Mouse (Mus musculus) CH12.LX (cell line): ENCODE results near the gene Lrtm2. TPM values are rescaled to one million over a fixed set of nuclear protein-coding genes. Genes with fewer than 3 reads are reported as not detected.
A peak's percentile ranks its signal among the peaks of the same experiment; 100 is the strongest.

Experiments
- DNase-seq: peaks from one replicate; pipeline ENCODE4 v3.0.0-alpha.2; 2013; ENCODE audit errors: extremely low read depth
- H3K27ac ChIP-seq: 2 replicates; pipeline ENCODE4 v1.5.1; 2012; ENCODE audit warnings: low read depth, mild to moderate bottlenecking, control low read depth, moderate library complexity; ENCODE audit not compliant: insufficient read depth
- H3K27me3 ChIP-seq: replicated peaks from 2 replicates; pipeline ENCODE3; 2012; ENCODE audit warnings: inconsistent platforms
- H3K36me3 ChIP-seq, 2 experiments: replicated peaks in 1 of 2; 2 replicates each; pipeline versions ENCODE3 to v1.6.1; 2012; ENCODE audit warnings: inconsistent platforms in 1 of 2, low read length in 1 of 2, mild to moderate bottlenecking in 1 of 2, mixed read lengths in 1 of 2, moderate library complexity in 1 of 2; ENCODE audit not compliant: control insufficient read depth in 1 of 2, insufficient read depth in 1 of 2
- H3K4me1 ChIP-seq, 2 experiments: 2 replicates each; pipeline ENCODE4 v1.6.1; 2012; ENCODE audit warnings: inconsistent platforms in 1 of 2, moderate library complexity in 1 of 2; ENCODE audit not compliant: insufficient read depth in 2 of 2, control insufficient read depth in 1 of 2
- H3K4me2 ChIP-seq: 2 replicates; pipeline ENCODE4 v1.6.1; 2012; ENCODE audit warnings: low read depth, mild to moderate bottlenecking, control low read depth; ENCODE audit not compliant: poor library complexity, insufficient read depth, severe bottlenecking
- H3K4me3 ChIP-seq, 3 experiments: fragments of 150-350 bp in 1 of 3; sonication (generic) in 1 of 3; replicated peaks in 1 of 3; 2 replicates each; pipeline versions ENCODE3 to v1.5.1; 2011 to 2012; ENCODE audit warnings: low read depth in 2 of 3, low read length in 2 of 3, mild to moderate bottlenecking in 2 of 3, moderate library complexity in 2 of 3, control low read depth in 1 of 3, improper control_type of control experiment in 1 of 3, inconsistent platforms in 1 of 3, mixed read lengths in 1 of 3; ENCODE audit not compliant: poor library complexity in 1 of 3
- H3K79me2 ChIP-seq: replicated peaks from 2 replicates; pipeline ENCODE4 v1.6.1; 2012; ENCODE audit warnings: mild to moderate bottlenecking, moderate library complexity; ENCODE audit not compliant: control insufficient read depth, poor library complexity, insufficient read depth, severe bottlenecking; ENCODE audit errors: extremely low read depth
- H3K9ac ChIP-seq: 2 replicates; pipeline ENCODE4 v1.6.1; 2012; ENCODE audit warnings: low read depth, mild to moderate bottlenecking, control low read depth, moderate library complexity; ENCODE audit not compliant: insufficient read depth
- H3K9me3 ChIP-seq: replicated peaks from 2 replicates; pipeline ENCODE3; 2012; ENCODE audit warnings: low read length, inconsistent platforms, mixed read lengths
- BHLHE40 ChIP-seq: IDR thresholded peaks from 2 replicates; pipeline ENCODE4 v1.6.1; 2011; ENCODE audit warnings: mild to moderate bottlenecking, low read depth, low read length, improper control_type of control experiment
- CHD1 ChIP-seq: IDR thresholded peaks from 2 replicates; pipeline ENCODE4 v1.6.1; 2012; ENCODE audit warnings: low read depth, low read length, improper control_type of control experiment, inconsistent platforms
- CTCF ChIP-seq, 2 experiments: IDR thresholded peaks in 1 of 2; conservative IDR thresholded peaks in 1 of 2; 2 replicates each; pipeline ENCODE4 v1.5.1; 2011 to 2012; ENCODE audit warnings: low read depth in 2 of 2, low read length in 2 of 2, improper control_type of control experiment in 1 of 2, inconsistent platforms in 1 of 2, mild to moderate bottlenecking in 1 of 2, moderate library complexity in 1 of 2
- E2F4 ChIP-seq: IDR thresholded peaks from 2 replicates; pipeline ENCODE4 v1.6.1; 2011; ENCODE audit warnings: low read depth, low read length, improper control_type of control experiment; ENCODE audit not compliant: insufficient replicate concordance
- ETS1 ChIP-seq: conservative IDR thresholded peaks from 2 replicates; pipeline ENCODE4 v1.6.1; 2012; ENCODE audit warnings: low read depth, mild to moderate bottlenecking, inconsistent platforms, low read length, improper control_type of control experiment, moderate library complexity
- GABPA ChIP-seq: IDR thresholded peaks from 2 replicates; pipeline ENCODE4 v1.6.1; 2012; ENCODE audit warnings: low read depth, low read length, improper control_type of control experiment, inconsistent platforms; ENCODE audit not compliant: insufficient replicate concordance
- IRF4 ChIP-seq: IDR thresholded peaks from 2 replicates; pipeline ENCODE4 v1.6.1; 2014; ENCODE audit warnings: low read depth, mild to moderate bottlenecking, inconsistent platforms, low read length, improper control_type of control experiment
- JUN ChIP-seq: IDR thresholded peaks from 2 replicates; pipeline ENCODE4 v1.6.1; 2011; ENCODE audit warnings: low read depth, mild to moderate bottlenecking, low read length, improper control_type of control experiment, moderate library complexity; ENCODE audit not compliant: insufficient read depth
- JUND ChIP-seq: conservative IDR thresholded peaks from 2 replicates; pipeline ENCODE4 v1.6.1; 2011; ENCODE audit warnings: low read depth, low read length, improper control_type of control experiment
- MAX ChIP-seq: IDR thresholded peaks from 2 replicates; pipeline ENCODE4 v1.6.1; 2011; ENCODE audit warnings: low read length, improper control_type of control experiment
- MAZ ChIP-seq: IDR thresholded peaks from 2 replicates; pipeline ENCODE4 v1.6.1; 2012; ENCODE audit warnings: low read depth, mild to moderate bottlenecking, inconsistent platforms, low read length, improper control_type of control experiment, moderate library complexity
- MEF2A ChIP-seq: IDR thresholded peaks from 2 replicates; pipeline ENCODE4 v1.6.1; 2014; ENCODE audit warnings: low read depth, mild to moderate bottlenecking, inconsistent platforms, low read length, improper control_type of control experiment, borderline replicate concordance
- NELFE ChIP-seq: IDR thresholded peaks from 2 replicates; pipeline ENCODE4 v1.6.1; 2011; ENCODE audit warnings: low read depth, low read length, improper control_type of control experiment
- NRF1 ChIP-seq: IDR thresholded peaks from 2 replicates; pipeline ENCODE4 v1.6.1; 2014; ENCODE audit warnings: low read depth, mild to moderate bottlenecking, inconsistent platforms, low read length, improper control_type of control experiment, moderate library complexity
- PAX5 ChIP-seq: IDR thresholded peaks from 2 replicates; pipeline ENCODE4 v1.6.1; 2012; ENCODE audit warnings: low read length, inconsistent platforms, mixed read lengths
- RAD21 ChIP-seq: IDR thresholded peaks from 2 replicates; pipeline ENCODE4 v1.6.1; 2011; ENCODE audit warnings: low read depth, mild to moderate bottlenecking, low read length, improper control_type of control experiment, moderate library complexity
- RCOR1 ChIP-seq: conservative IDR thresholded peaks from 2 replicates; pipeline ENCODE4 v1.6.1; 2012; ENCODE audit warnings: low read depth, mild to moderate bottlenecking, inconsistent platforms, low read length, improper control_type of control experiment
- SIN3A ChIP-seq: IDR thresholded peaks from 2 replicates; pipeline ENCODE4 v1.6.1; 2012; ENCODE audit warnings: low read length, improper control_type of control experiment, inconsistent platforms
- TCF12 ChIP-seq: IDR thresholded peaks from 2 replicates; pipeline ENCODE4 v1.6.1; 2014; ENCODE audit warnings: low read depth, mild to moderate bottlenecking, inconsistent platforms, low read length, improper control_type of control experiment
- UBTF ChIP-seq: IDR thresholded peaks from 2 replicates; pipeline ENCODE4 v1.6.1; 2012; ENCODE audit warnings: low read depth, mild to moderate bottlenecking, inconsistent platforms, low read length, improper control_type of control experiment, moderate library complexity
- ZC3H11A ChIP-seq: IDR thresholded peaks from 2 replicates; pipeline ENCODE4 v1.6.1; 2012; ENCODE audit warnings: low read depth, mild to moderate bottlenecking, inconsistent platforms, low read length, improper control_type of control experiment
- ZMIZ1 ChIP-seq: IDR thresholded peaks from 2 replicates; pipeline ENCODE4 v1.6.1; 2012; ENCODE audit warnings: low read depth, mild to moderate bottlenecking, inconsistent platforms, low read length, improper control_type of control experiment
- ZNF384 ChIP-seq: IDR thresholded peaks from 2 replicates; pipeline ENCODE4 v1.6.1; 2012; ENCODE audit warnings: low read depth, low read length, improper control_type of control experiment, inconsistent platforms
- dilution Hi-C: fragments of 300-500 bp; cut with MboI; formaldehyde crosslinking; loops from 2 replicates; pipeline ENCODE4 v1.14.3; 2020; ENCODE audit warnings: low sequenced_read_pairs; ENCODE audit not compliant: extremely low pct_unique_long_range_greater_than_20kb, extremely low pct_ligation_motif_present
- in situ Hi-C: fragments of 300-500 bp; cut with MboI; formaldehyde crosslinking; loops from 3 replicates; pipeline ENCODE4 v1.14.3; 2019; ENCODE audit warnings: low sequenced_read_pairs, low pct_ligation_motif_present, low pct_unique_long_range_greater_than_20kb, mixed read lengths
- polyA plus RNA-seq: library from polyadenylated mRNA; unstranded; fragments of >175 nt; gene quantifications from 2 replicates; pipeline ENCODE4 v1.2.1, GENCODE M21; 2012; ENCODE audit warnings: low read depth; ENCODE audit not compliant: insufficient read length
- total RNA-seq, 2 experiments: library from RNA; depleted of rRNA; stranded (reverse); fragments of 300-350 nt in 1 of 2; fragments of >200 nt in 1 of 2; gene quantifications; 2 replicates each; pipeline ENCODE4 v1.2.3; 2012 to 2014

Gene Lrtm2
- total and polyA plus RNA-seq, 3 experiments: not detected

- H3K9me3 ChIP-seq: no peaks in the 10 kb centered on the region
- no peak for TF ChIP-seq NELFE
- no peak for TF ChIP-seq PAX5
- no peak for TF ChIP-seq ETS1
- TF ChIP-seq NRF1: no peak
- TF ChIP-seq CTCF (conservative IDR thresholded peaks at IDR 0.05 in 1 of 2, IDR thresholded peaks at IDR 0.05 in 1 of 2; ENCODE audit: low read depth in 2 of 2, low read length in 2 of 2): no peak
- TF ChIP-seq ZNF384: no peak
- TF ChIP-seq MAZ: no peak
- no peak for TF ChIP-seq JUND
- no peak for TF ChIP-seq UBTF
- TF ChIP-seq GABPA: no peak
- no peak for TF ChIP-seq E2F4
- no peak for TF ChIP-seq SIN3A
- no peak for TF ChIP-seq IRF4
- no peak for TF ChIP-seq MEF2A
- no peaks in the 10 kb centered on the region for H3K79me2 ChIP-seq
- no peak overlapping the region for H3K27ac ChIP-seq
- H3K27me3 ChIP-seq: peaks cover 17% of the 10 kb centered on the region
- no peak overlapping the region for H3K9ac ChIP-seq
- no peaks in the 10 kb centered on the region for H3K36me3 ChIP-seq
- DNase-seq: peak; percentile 16
- in situ Hi-C loops (loop anchor here (25.0 kb wide), 1 partner anchor 724 kb away; no protein-coding TSS in a partner anchor), dilution Hi-C loops (no loop called here)
- H3K4me2 ChIP-seq: no peak overlapping the region
- H3K4me3 ChIP-seq: peak overlapping the region in 2 of 3 experiments; percentile 13 to 30
- peaks cover 2 to 21% of the 10 kb centered on the region in 2 experiments; a peak in 3 of 4 replicates for H3K4me1 ChIP-seq
Measured at GRCm38 (mm10) chr6:119336124-119336523, 5.6 kb upstream of the Lrtm2 start.

GRCm38 (mm10) chr6:119333831-119334230 lies 3.3 kb upstream of the Lrtm2 start:
- no peak overlapping the region for H3K4me3 ChIP-seq
- H3K27ac ChIP-seq: no peak overlapping the region
- dilution Hi-C loops (no loop called here), in situ Hi-C loops (loop anchor here (25.0 kb wide), 1 partner anchor 722 kb away; no protein-coding TSS in a partner anchor)
- no peak for DNase-seq
- no peaks in the 10 kb centered on the region for H3K9me3 ChIP-seq
- no peaks in the 10 kb centered on the region for H3K36me3 ChIP-seq
- no peaks in the 10 kb centered on the region for H3K79me2 ChIP-seq
- no peak overlapping the region for H3K9ac ChIP-seq
- no peak for TF ChIP-seq E2F4
- no peak for TF ChIP-seq MAX
- TF ChIP-seq ZMIZ1: no peak
- TF ChIP-seq ZC3H11A: no peak
- no peak for TF ChIP-seq CHD1
- no peak for TF ChIP-seq ETS1
- TF ChIP-seq RAD21: no peak
- TF ChIP-seq JUN: no peak
- TF ChIP-seq TCF12: no peak
- no peak for TF ChIP-seq RCOR1
- TF ChIP-seq BHLHE40: no peak
- peaks cover 2 to 18% of the 10 kb centered on the region in 2 experiments; a peak in 3 of 4 replicates for H3K4me1 ChIP-seq
- H3K27me3 ChIP-seq: peaks cover 36% of the 10 kb centered on the region
- H3K4me2 ChIP-seq: no peak overlapping the region
